Mouse (Mus musculus) heart, postnatal 0 days (tissue): Measurements from ENCODE around the gene Chd1l. TPM values are rescaled to one million over a fixed set of nuclear protein-coding genes. Genes with fewer than 3 reads are reported as not detected.

ENCODE experiments used
- ATAC-seq: fragments of 200-750 bp; cut with Nextera tagmentation; 2 replicates; pipeline ENCODE4 v1.8.0; 2017; ENCODE audit warnings: low read depth, moderate number of reproducible peaks, moderate library complexity; ENCODE audit not compliant: insufficient read depth
- DNase-seq: peaks from one replicate; pipeline ENCODE4 v3.0.0-alpha.2; 2016; ENCODE audit warnings: low spot score
- H3K27ac ChIP-seq: fragments of 300-500 bp; sonication (generic); 2 replicates; pipeline ENCODE4 v1.5.1; 2014; ENCODE audit warnings: low read depth, mild to moderate bottlenecking
- H3K27me3 ChIP-seq: fragments of 300-500 bp; sonication (generic); 2 replicates; pipeline ENCODE4 v1.6.1; 2014; ENCODE audit warnings: low read length, mixed read lengths; ENCODE audit not compliant: control insufficient read depth, insufficient read depth
- H3K36me3 ChIP-seq: fragments of 300-500 bp; sonication (generic); replicated peaks from 2 replicates; pipeline ENCODE4 v1.6.1; 2014; ENCODE audit warnings: low read length, mixed read lengths; ENCODE audit not compliant: control insufficient read depth, insufficient read depth
- H3K4me1 ChIP-seq: fragments of 300-500 bp; sonication (generic); 2 replicates; pipeline ENCODE4 v1.6.1; 2014; ENCODE audit warnings: antibody characterized with exemption; ENCODE audit not compliant: control insufficient read depth, insufficient read depth
- H3K4me2 ChIP-seq: fragments of 300-500 bp; sonication (generic); 2 replicates; pipeline ENCODE4 v1.6.1; 2014; ENCODE audit warnings: low read depth, mild to moderate bottlenecking, low read length, moderate library complexity
- H3K4me3 ChIP-seq: fragments of 300-500 bp; sonication (generic); 2 replicates; pipeline ENCODE4 v1.5.1; 2014; ENCODE audit warnings: low read depth, low read length
- H3K9ac ChIP-seq: fragments of 300-500 bp; sonication (generic); replicated peaks from 2 replicates; pipeline ENCODE4 v1.6.1; 2014; ENCODE audit warnings: low read depth, low read length, mixed read lengths
- H3K9me3 ChIP-seq: fragments of 300-500 bp; sonication (generic); replicated peaks from 2 replicates; pipeline ENCODE4 v1.6.1; 2016; ENCODE audit warnings: low read length; ENCODE audit not compliant: control insufficient read depth
- CTCF ChIP-seq: IDR thresholded peaks from 2 replicates; pipeline ENCODE4 v1.5.1; 2016; ENCODE audit warnings: antibody characterized with exemption, control low read depth, low read depth
- EP300 ChIP-seq: IDR thresholded peaks from 2 replicates; pipeline ENCODE4 v1.6.1; 2016; ENCODE audit warnings: antibody characterized with exemption, low read depth
- WGBS: fragments of 180-500 bp; shearing (Covaris S2); extraction: QIAGEN DNeasy Blood & Tissue Kit; methylation state at CpG from one replicate; pipeline ENCODE4 v1.1.7; 2014; 5-methylcytosine and 5-hydroxymethylcytosine counted together
- polyA plus RNA-seq: library from polyadenylated mRNA; unstranded; fragments of >200 nt; fragmentation: Nextera tagmentation; extraction: Ambion mirVana; gene quantifications from 2 replicates; pipeline ENCODE4 v1.2.1, GENCODE M21; 2015
- total RNA-seq: library from RNA; depleted of rRNA; stranded (reverse); fragments of >200 nt; gene quantifications from 2 replicates; pipeline ENCODE4 v1.2.3, GENCODE M21; 2014; ENCODE audit warnings: low replicate concordance; rRNA removed

The Chd1l gene
- total and polyA plus RNA-seq, 2 experiments from 2014 or later = 7.6 to 11.9 TPM

- TF ChIP-seq EP300 (no peak), CTCF (no peak)
- H3K9me3 ChIP-seq = peaks cover 17% of the 10 kb centered on the region
- no peaks in the 10 kb centered on the region for H3K36me3 ChIP-seq
- no peak overlapping the region for H3K27ac ChIP-seq
- no peak overlapping the region for H3K4me3 ChIP-seq
- ATAC-seq = no peak
- no peak overlapping the region for H3K9ac ChIP-seq
- no peaks in the 10 kb centered on the region for H3K27me3 ChIP-seq
- H3K4me2 ChIP-seq = no peak overlapping the region
- DNase-seq = no peak
- WGBS = 72% methylated on average over 13 of the region's 13 CpGs
- no peaks in the 10 kb centered on the region for H3K4me1 ChIP-seq
These were observed 87.9 kb downstream of the Chd1l start for GRCm38 (mm10) chr3:97521946-97522731.

GRCm38 (mm10) chr3:97519883-97520282 lies 90.1 kb downstream of the Chd1l start:
- DNase-seq (no peak), ATAC-seq (no peak)
- Histone ChIP-seq H3K36me3 (no peaks in the 10 kb centered on the region), H3K4me3 (no peak overlapping the region), H3K27me3 (no peaks in the 10 kb centered on the region), H3K9me3 (peaks cover 16% of the 10 kb centered on the region), H3K9ac (no peak overlapping the region), H3K4me1 (no peaks in the 10 kb centered on the region), H3K27ac (no peak overlapping the region), H3K4me2 (no peak overlapping the region)
- WGBS = 92% methylated on average over 11 of the region's 11 CpGs
- no peak for TF ChIP-seq EP300
- TF ChIP-seq CTCF = no peak

GRCm38 (mm10) chr3:97512296-97512695 lies 97.7 kb downstream of the Chd1l start:
- no peaks in the 10 kb centered on the region for H3K27me3 ChIP-seq
- H3K9ac ChIP-seq = no peak overlapping the region
- H3K9me3 ChIP-seq = no peaks in the 10 kb centered on the region
- H3K4me1 ChIP-seq = no peaks in the 10 kb centered on the region
- WGBS = 80% methylated on average over 3 of the region's 3 CpGs
- no peak overlapping the region for H3K4me2 ChIP-seq
- TF ChIP-seq CTCF (no peak), EP300 (no peak)
- no peaks in the 10 kb centered on the region for H3K36me3 ChIP-seq
- ATAC-seq (no peak), DNase-seq (no peak)
- no peak overlapping the region for H3K4me3 ChIP-seq
- H3K27ac ChIP-seq = no peak overlapping the region

Other genes with a start within 250 kb of the Chd1l start
- not detected in 2 replicates for gene Olfr1402, start 188.2 kb downstream of the Chd1l start, total RNA-seq
- gene Olfr1402, start 188.2 kb downstream of the Chd1l start, polyA plus RNA-seq = not detected in 2 replicates
- 3.8 and 19.2 TPM in 2 replicates for gene Fmo5, start 18.6 kb upstream of the Chd1l start, total RNA-seq
- gene Fmo5, start 18.6 kb upstream of the Chd1l start, polyA plus RNA-seq = 4.6 and 5.0 TPM in 2 replicates
- 12.4 and 17.4 TPM in 2 replicates for gene Prkab2, start 48.0 kb upstream of the Chd1l start, total RNA-seq
- 9.3 and 10.5 TPM in 2 replicates for gene Prkab2, start 48.0 kb upstream of the Chd1l start, polyA plus RNA-seq
- gene Gm17651, start 64.5 kb upstream of the Chd1l start, total RNA-seq = not detected in 2 replicates
- not detected in 2 replicates for gene Gm17651, start 64.5 kb upstream of the Chd1l start, polyA plus RNA-seq